Mouse (Mus musculus): ENCODE results near the gene Ern2. TPM values are rescaled to one million over a fixed set of nuclear protein-coding genes. Genes with fewer than 3 reads are reported as not detected.

The Ern2 gene
- total RNA-seq (2014; fragmentation: Nextera tagmentation) (not detected in 2 replicates), total RNA-seq (2017) (not detected in 2 replicates)

DNA sequence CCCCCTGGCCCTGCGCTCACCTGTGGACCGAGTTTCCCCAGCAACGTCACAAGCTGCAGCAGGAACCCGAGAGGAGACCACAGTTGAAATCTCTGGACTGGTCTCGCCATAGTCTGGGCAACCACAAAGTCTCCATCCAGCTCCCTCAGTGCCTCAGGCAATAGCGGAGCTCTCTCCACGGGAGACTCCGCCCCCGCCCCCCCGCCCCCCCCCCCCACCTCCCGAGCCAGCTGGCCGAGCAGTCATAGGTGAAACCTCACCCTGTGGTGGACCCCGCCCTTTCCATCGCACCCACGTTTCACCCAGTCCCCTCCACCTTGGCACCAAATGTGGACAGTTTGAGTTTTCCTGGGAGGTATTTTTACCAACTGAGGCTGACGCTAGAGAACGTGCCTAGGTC lies at the start of gene Ern2:
Gene Ern2 (minus strand): TSS at position 165 of the 400 bp plus-strand sequence.
- no peak for ATAC-seq (replicated peaks; ENCODE audit: low FRiP score, low TSS enrichment, poor library complexity, severe bottlenecking)

GRCm38 (mm10) chr7:122230866-122231265 lies 44.9 kb upstream of the Ern2 start:
- ATAC-seq (replicated peaks; ENCODE audit: low FRiP score, low TSS enrichment, poor library complexity, severe bottlenecking) = no peak

- ATAC-seq (replicated peaks; ENCODE audit: low FRiP score, low TSS enrichment, poor library complexity, severe bottlenecking) = no peak
These were observed 43.9 kb upstream of the Ern2 start for GRCm38 (mm10) chr7:122229916-122230315.

DNA sequence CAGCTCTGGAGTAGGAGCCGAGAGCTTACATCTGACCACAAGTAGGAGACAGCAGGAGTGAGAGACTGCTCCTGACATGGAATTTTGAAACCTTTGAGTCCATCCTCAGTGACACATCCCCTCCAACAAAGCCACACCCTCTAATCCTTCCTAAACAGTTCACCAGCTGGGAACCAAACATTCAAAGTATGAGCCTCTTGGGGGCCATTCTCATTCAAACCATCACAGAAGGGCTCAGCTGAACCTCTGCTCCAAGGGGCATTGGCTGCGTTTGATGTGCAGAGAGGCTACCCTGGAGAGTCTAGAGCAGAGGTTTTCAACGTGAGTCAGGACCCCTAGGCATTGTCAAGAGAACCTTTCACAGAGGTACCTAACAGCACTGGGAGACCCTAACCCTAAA lies 43.3 kb upstream of the Ern2 start:
- no peak for ATAC-seq (replicated peaks; ENCODE audit: low FRiP score, low TSS enrichment, poor library complexity, severe bottlenecking)

- 0 out of 2 replicates have a peak, but pooled peaks have one; percentile 21 for ATAC-seq (replicated peaks; ENCODE audit: low FRiP score, low TSS enrichment, poor library complexity, severe bottlenecking)
These were observed 40.7 kb upstream of the Ern2 start for GRCm38 (mm10) chr7:122226744-122227143.

DNA sequence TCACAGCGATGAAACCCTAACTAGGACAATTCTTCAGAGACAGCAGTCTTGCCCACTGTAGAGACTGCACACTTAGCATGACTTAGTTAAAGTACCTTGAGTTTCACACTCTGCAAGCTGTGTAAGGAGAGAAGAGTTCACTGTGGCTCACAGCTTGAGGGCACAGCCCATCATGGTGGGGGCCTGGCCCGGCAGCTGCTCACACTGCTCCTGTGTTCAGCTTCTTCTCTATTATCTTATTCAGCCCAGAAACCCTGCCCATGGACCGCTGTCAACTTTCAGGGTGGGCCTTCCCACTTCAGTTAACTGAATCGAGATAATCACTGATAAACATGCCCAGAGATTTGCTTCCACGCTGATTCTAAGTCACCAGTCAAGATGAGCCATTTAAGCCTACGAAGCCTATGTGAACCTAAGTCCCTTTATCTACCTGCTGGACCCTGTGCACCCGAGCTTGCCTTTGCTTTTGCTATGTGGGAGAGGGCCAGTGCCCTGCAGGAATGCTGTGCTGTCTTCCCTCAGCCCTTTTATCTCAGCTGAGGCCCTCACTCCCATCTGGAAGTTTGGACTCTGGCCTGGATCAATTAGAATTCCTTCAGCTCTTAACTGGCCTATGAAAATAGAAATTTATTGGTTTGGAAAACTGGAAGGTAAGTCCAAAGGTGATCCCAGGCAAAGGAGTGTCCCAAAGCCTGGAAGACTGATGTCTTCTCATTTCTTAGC lies 40.2 kb upstream of the Ern2 start:
- peak; percentile 86 for ATAC-seq (replicated peaks; ENCODE audit: low FRiP score, low TSS enrichment, poor library complexity, severe bottlenecking)

- no peak for ATAC-seq (replicated peaks; ENCODE audit: low FRiP score, low TSS enrichment, poor library complexity, severe bottlenecking)
These were observed 33.4 kb upstream of the Ern2 start, which contains the start of gene Chp2 for GRCm38 (mm10) chr7:122219315-122219801. Gene Chp2, plus strand, starts transcription at chr7:122219496.

DNA sequence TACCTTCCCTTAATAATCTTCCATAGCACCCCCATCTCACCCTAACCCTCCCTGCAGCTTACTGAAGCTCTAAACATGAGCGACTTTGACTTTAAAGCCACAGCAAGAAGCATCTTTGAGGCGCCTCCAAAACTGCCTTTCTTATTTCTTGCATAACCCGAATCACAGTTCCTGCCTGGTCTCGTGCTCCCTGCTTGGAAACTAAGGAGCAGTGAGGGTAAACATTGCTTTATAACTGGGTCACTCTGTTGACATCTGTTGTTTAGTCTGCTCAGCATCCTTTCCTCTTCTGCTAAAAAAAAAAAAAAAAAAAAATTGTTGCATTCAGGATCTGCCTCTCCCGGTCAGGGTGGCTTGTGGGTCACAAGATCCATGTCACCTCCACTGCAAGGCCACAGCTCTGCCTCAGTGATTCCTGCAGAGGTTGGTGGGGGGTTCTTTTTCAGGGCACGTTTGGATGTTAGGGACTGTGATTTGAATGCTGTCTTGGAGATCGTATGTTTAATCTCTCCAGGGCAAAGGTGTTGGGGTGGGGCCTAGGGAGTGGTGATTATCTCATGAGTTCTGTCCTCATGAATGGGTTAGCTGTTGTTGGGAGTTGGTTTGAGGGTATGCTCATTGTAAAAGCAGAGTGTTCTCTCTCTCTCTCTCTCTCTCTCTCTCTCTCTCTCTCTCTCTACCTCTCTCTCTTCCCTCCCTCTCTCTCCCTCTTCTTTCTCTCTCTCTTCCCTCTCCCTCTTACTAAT lies 22.4 kb upstream of the Ern2 start:
- ATAC-seq (replicated peaks; ENCODE audit: low FRiP score, low TSS enrichment, poor library complexity, severe bottlenecking) = no peak

GRCm38 (mm10) chr7:122206121-122206520 lies 20.1 kb upstream of the Ern2 start:
- no peak for ATAC-seq (replicated peaks; ENCODE audit: low FRiP score, low TSS enrichment, poor library complexity, severe bottlenecking)

GRCm38 (mm10) chr7:122203936-122204335 lies 17.9 kb upstream of the Ern2 start:
- ATAC-seq (replicated peaks; ENCODE audit: low FRiP score, low TSS enrichment, poor library complexity, severe bottlenecking) = no peak

DNA sequence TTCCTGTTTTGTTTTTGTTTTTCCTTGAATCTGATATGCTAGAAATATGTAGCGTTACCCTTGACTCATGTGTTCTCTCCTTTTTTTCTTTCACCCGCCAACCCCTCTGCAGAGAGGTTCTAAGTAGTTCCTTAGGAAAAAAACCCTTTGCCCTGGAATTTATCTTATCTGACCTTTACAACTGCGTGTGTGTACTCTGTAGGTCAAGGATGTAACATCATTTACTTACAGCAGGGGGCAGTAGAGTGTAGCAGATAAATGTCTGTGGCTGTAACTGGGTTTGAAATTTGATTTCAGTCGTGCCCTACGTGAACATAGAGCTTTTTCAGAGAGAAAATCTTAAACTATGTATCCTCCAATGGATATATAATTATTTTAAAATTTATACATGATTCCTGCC lies 13.3 kb upstream of the Ern2 start:
- peak; percentile 70 for ATAC-seq (replicated peaks; ENCODE audit: low FRiP score, low TSS enrichment, poor library complexity, severe bottlenecking)

DNA sequence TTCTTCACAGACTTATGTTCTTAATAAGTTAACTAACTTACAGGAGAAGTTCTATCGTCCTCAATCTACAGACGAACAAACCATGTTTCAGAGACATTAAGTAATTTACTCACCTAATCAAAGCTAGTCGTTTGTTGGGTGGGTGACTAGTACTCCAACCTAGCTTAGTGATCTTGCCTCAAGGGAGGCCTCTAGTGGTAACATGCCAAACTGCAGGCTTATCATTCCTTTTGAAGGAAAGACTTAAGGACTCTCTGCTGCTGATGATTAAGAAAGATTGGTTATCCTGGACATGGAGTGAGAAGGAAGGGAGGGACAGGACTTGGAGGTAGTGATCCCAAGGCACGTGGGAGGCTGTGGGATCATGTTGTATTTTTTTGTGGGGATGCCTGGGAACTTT lies 11.3 kb upstream of the Ern2 start:
- peak; percentile 88 for ATAC-seq (replicated peaks; ENCODE audit: low FRiP score, low TSS enrichment, poor library complexity, severe bottlenecking)

DNA sequence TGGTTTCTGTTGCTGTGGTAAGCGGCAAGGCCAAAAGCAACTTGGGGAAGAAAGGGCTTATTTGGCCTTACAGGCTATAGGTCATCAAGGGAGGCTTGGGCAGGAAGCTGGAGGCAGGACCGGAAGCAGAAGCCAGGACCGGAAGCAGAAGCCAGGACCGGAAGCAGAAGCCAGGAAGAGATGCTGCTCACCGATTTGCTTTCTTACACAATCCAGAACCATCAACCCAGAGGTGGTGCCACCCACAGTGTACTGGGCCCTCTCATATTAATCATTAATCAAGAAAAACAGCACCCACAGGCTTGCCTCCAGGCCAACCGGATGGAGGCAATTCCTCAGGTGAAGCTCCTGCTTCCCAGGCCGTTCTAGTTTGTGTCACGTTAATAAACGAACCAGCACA lies 10.8 kb upstream of the Ern2 start:
- ATAC-seq (replicated peaks; ENCODE audit: low FRiP score, low TSS enrichment, poor library complexity, severe bottlenecking) = no peak

GRCm38 (mm10) chr7:122193919-122194318 lies 7.9 kb upstream of the Ern2 start:
- ATAC-seq (replicated peaks; ENCODE audit: low FRiP score, low TSS enrichment, poor library complexity, severe bottlenecking) = no peak

DNA sequence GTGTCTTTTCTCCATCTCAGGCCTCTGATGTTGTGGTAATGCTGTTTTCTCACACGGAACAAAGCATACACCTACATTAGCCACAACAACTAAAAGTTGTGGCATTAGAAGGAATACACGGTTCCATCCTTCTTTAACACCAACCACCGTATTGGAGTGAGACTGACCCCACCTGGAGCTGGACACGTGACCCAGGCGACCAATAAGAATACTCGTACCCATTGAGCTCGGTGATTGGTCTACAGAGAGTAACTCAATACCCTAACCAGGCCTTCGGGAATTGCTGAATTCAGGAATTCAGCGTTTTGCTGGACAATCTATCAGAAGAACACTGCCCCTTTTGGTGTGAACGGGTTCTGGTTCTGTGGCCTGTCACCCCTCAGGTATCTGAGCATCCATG lies 5.1 kb upstream of the Ern2 start:
- ATAC-seq (replicated peaks; ENCODE audit: low FRiP score, low TSS enrichment, poor library complexity, severe bottlenecking) = no peak

GRCm38 (mm10) chr7:122189484-122189883 lies 3.5 kb upstream of the Ern2 start:
- peak; percentile 87 for ATAC-seq (replicated peaks; ENCODE audit: low FRiP score, low TSS enrichment, poor library complexity, severe bottlenecking)

GRCm38 (mm10) chr7:122184569-122184968 lies 1.4 kb downstream of the Ern2 start:
- ATAC-seq (replicated peaks; ENCODE audit: low FRiP score, low TSS enrichment, poor library complexity, severe bottlenecking) = no peak

DNA sequence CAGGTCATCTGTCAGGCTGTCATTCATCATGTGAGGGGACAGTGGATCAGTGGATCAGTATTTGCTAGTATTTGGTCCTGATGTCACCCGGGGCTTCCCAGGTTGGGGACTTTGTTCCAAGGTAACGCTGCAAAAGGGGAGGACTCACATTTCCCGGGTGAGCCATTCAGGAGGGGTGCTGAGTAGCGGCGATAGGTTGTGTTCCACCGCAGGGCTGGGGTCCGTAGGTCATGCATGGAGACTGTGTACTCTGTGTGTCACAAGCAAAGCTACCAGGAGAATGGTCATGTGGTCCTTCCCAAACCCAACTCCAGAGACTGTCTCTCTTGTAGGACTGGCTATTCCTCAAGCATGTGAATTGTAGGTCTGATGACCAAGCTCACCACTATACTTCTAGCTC lies 5.3 kb downstream of the Ern2 start:
- ATAC-seq (replicated peaks; ENCODE audit: low FRiP score, low TSS enrichment, poor library complexity, severe bottlenecking) = no peak

GRCm38 (mm10) chr7:122171613-122172012 lies 14.4 kb downstream of the Ern2 start:
- ATAC-seq (replicated peaks; ENCODE audit: low FRiP score, low TSS enrichment, poor library complexity, severe bottlenecking) = no peak

DNA sequence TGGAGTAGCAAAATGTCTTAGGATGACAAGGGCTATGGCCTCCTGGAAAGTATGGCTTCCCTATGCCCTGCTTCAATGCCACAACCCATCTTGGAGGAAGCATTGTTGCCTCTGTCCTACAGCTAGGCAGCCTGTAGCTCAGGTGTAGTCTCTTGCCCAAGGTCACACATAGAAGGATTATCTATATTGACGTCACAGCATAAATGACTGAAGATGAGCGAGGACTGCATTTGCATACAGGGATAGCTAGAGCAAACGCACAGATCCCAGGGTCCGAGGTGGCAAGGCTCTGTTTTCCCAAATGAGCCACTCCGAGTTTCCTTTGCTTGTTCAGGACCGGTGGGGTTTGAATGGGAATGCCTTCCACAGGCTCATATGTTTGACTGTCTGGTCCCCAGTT lies 15.3 kb downstream of the Ern2 start:
- ATAC-seq (replicated peaks; ENCODE audit: low FRiP score, low TSS enrichment, poor library complexity, severe bottlenecking) = no peak

GRCm38 (mm10) chr7:122167203-122167602 lies 18.8 kb downstream of the Ern2 start:
- no peak for ATAC-seq (replicated peaks; ENCODE audit: low FRiP score, low TSS enrichment, poor library complexity, severe bottlenecking)
